Mouse (Mus musculus): Measurements from ENCODE around the gene Churc1.
A peak's percentile ranks its signal among the peaks of the same experiment; 100 is the strongest.

Gene Churc1

DNA sequence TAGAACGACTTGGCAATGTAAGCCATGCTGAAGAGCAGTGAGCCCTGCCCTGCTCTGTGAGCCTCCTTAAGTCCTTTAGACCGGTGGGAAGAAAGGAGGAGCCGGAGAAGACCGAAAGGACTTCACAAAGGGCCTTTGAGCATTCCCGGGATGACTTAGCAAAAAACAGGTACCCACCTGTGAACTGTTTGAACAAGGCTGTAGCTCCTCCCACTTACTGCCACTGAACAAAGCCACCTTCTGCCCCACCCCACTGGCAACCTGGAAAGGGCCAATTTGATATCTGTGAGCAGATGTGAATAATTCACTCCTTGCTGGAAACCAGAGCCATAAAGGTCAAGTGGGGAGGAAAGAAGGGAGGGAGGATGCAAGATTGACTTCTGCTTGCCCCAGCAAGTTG is 30.0 kb downstream of the Churc1 start, which contains the start of gene Gpx2:
Gene Gpx2 (minus strand): TSS at position 205 of the 400 bp plus-strand sequence.
- DNase-seq (ENCODE audit: inconsistent ontology term) = no peak

GRCm38 (mm10) chr12:76796938-76797539 is 31.7 kb downstream of the Churc1 start:
- DNase-seq (ENCODE audit: inconsistent ontology term) = no peak

GRCm38 (mm10) chr12:76798008-76798720 is 32.8 kb downstream of the Churc1 start:
- DNase-seq (ENCODE audit: inconsistent ontology term) = no peak

- no peak for DNase-seq (ENCODE audit: inconsistent ontology term)
Measured at GRCm38 (mm10) chr12:76803028-76803427, 37.7 kb downstream of the Churc1 start.

DNA sequence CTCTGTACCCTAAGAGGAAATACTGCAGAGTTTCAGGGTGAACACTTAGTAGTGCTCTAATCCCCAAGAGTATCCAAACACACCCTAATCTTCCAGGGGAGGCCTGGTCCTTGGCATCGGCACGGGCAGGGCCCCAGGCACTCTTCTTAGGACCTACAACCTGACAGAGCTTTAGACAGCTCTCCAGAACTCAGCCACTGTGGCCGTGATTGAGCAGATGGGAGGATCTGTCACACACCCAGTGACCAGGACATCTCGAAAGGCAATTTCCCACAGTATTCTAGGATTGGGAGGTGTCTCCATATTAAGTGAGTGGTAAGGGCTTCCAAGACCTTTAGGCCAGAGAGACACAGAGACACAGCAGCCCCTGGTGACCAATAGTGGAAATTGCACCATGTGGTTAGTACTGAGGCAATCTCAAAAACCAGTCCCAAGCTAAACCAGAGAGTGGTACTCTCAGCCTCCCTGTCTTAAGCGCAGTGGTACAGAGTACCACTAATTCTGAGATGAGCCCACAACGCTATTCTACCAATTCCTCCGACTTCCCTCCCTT is 38.4 kb downstream of the Churc1 start:
- DNase-seq (ENCODE audit: inconsistent ontology term) = no peak

GRCm38 (mm10) chr12:76805056-76805811 is 39.9 kb downstream of the Churc1 start:
- DNase-seq (ENCODE audit: inconsistent ontology term) = peak; percentile 27

- no peak for DNase-seq (ENCODE audit: inconsistent ontology term)
Measured at GRCm38 (mm10) chr12:76807796-76808195, 42.5 kb downstream of the Churc1 start.

DNA sequence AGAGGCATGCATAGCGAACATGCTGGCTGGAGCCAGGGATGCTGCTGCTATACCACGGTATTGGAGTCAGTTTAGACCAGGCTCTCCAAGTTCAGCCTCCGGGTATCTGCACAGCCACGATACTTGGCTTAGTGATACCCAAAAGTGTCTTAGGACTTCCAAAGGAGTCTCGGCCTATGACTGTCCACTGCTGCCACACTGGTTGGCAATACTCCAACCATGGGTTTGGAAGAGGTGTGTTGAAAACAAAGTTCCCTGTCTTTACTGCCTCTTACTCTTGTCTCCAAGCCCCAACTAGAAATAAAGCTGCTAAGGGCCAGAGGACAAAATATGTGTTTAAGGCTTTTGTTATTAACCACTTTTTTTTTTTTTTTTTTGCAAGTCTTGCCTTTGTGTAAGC is 45.2 kb downstream of the Churc1 start:
- DNase-seq (ENCODE audit: inconsistent ontology term) = no peak

GRCm38 (mm10) chr12:76811006-76811405 is 45.7 kb downstream of the Churc1 start:
- DNase-seq (ENCODE audit: inconsistent ontology term) = no peak

GRCm38 (mm10) chr12:76813543-76813942 is 48.2 kb downstream of the Churc1 start:
- no peak for DNase-seq (ENCODE audit: inconsistent ontology term)

DNA sequence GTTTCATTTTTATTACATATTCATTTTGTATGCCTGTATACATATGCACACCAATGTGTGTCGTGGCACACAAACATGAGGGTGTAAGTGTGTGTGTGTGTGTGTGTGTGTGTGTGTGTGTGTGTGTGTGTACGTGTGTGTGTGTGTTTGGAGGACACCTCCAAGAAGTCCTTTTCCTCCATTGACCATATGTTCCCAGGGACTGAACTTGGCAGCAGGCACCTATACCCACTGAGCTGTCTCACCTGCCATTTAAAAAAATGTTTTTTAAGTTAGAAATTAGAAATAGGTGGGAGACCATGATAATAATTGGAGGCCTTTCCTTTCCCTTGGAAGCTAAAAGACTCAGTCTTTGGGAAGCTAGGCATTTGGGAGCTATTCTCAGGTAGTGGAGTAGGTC is 48.8 kb downstream of the Churc1 start:
- no peak for DNase-seq (ENCODE audit: inconsistent ontology term)

DNA sequence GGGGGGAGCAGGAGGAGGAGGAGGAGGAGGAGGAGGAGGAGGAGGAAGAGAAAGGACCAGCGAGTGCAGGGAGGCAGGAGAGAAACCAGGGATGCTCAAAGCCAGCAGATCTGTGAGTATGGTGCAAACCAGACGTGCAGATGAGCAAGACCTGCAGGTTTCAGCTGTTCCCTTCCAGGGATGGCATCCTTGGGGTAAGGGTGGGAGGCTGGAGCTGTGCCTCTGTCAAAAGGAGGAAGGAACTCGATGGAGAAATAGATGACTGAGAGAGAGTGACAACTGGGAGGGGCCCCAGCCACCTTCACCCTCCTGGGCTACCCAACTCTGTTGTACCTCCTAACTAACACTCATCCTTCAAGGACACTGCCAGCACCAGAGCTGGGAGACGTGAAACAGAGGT is 51.4 kb downstream of the Churc1 start:
- DNase-seq (ENCODE audit: inconsistent ontology term) = no peak

DNA sequence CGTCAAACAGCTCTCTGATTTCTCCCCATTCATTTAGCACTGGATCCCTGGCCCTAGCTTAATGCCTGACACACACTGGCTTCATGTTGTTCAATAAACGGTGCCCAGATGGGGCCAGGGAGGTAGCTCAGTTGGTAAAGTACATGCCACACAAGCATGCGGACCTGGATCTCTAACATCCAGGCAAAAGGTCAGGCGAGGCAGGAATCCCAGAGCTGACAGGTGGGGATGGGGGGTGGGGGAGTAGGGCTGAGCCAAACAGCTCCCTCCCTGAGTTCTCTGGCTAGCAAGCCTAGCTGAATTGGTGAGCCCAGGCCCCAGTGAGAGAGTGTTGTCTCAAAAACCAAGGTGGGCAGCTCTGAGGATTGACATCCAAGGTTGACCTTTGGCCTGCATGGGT is 51.8 kb downstream of the Churc1 start:
- no peak for DNase-seq (ENCODE audit: inconsistent ontology term)

GRCm38 (mm10) chr12:76818120-76818519 is 52.8 kb downstream of the Churc1 start:
- no peak for DNase-seq (ENCODE audit: inconsistent ontology term)

DNA sequence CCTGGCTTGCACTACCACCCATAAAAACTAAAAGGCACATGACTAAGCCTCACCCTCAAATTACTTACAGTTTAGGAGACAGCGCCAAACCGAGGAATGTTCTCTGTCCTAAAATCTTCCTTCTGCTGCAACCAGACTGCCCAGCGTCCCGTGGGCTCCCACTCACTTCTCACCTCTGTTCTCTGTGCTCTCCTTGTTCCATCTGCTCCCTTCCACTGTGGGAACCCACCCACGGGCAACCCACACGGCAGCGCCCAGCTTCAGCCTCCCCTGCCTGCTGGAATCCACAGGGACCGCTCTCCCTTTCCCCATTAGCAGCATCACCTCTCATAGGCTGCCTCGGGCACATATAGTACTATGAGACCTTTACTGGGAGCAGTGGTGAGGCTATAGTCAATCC is 53.6 kb downstream of the Churc1 start:
- DNase-seq (ENCODE audit: inconsistent ontology term) = no peak

DNA sequence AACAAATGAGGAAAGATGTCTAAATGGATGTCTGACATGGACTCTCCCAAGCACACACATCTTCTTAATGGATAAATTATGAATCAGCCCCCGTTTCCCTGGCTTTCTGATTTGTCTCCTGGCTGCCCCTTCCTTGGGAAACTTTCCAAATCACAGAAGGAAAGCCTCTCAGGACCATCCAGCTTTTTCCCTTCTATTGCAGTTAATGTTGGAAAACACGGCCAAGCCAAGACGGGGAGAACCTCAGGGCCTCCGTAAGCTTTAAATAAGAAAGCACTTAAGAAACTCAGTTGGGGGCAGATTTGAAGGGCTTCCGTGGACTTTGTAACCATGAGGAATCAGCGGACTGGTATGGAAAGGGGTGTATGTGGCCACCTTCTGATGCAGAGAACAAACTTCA is 54.5 kb downstream of the Churc1 start:
- DNase-seq (ENCODE audit: inconsistent ontology term) = no peak

GRCm38 (mm10) chr12:76820615-76821014 is 55.3 kb downstream of the Churc1 start:
- DNase-seq (ENCODE audit: inconsistent ontology term) = no peak

DNA sequence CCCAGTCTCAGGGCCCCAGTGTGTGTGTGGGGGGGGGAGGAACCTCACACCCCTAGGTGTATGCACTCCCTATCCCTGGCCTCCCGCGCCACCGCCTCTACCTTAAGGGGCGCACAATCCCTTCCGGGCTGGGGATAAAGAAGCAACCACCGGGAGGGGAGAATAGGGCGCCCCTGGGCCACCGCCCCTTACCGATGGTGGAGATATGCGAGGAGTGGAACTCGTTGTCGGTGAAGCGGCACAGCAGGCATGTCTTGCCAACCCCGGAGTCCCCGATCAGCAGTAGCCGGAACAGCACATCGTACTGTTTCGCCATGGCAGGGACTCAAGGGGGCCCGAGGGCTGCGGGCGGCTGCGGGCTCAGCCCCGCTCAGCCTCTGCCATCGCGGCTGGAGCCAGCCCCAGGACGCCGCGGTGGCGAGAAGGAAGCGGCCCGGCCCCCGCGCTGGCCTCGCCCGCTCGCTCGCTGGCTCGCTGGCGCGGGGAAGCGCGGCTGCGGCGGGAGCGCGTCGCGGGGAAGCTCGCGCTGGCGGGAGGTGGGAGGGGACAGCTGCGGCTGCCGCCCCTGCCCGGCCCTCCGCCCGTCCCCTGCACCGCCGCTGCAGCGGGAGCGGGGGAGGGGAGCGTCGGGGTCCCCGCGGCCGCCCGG is 56.8 kb downstream of the Churc1 start:
- peak; percentile 58 for DNase-seq (ENCODE audit: inconsistent ontology term)

GRCm38 (mm10) chr12:76822651-76823041 is 57.3 kb downstream of the Churc1 start, which contains the start of gene Rab15:
Gene Rab15 (minus strand): TSS chr12:76822908.
- DNase-seq (ENCODE audit: inconsistent ontology term) = no peak

- DNase-seq (ENCODE audit: inconsistent ontology term) = no peak
Measured at GRCm38 (mm10) chr12:76825283-76825682, 59.9 kb downstream of the Churc1 start.

DNA sequence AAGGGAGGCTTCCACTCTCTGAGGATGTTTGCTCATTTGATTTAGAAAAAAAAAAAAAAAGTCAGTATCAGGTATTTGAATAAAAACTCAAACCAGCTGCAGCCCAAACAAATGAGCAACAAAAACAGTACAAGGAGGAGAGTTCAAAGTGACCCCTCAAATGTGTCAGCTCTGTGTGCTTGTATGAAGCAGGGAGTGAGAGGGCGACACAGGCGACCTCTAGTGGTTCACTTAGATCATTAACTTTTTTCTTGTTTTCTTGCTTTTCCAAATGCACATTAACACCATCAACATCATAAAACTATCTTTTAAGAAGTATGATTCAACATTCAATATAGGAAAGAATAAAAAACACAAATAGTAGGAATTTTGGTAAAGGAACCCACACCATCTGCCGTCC is 67.4 kb downstream of the Churc1 start:
- DNase-seq (ENCODE audit: inconsistent ontology term) = no peak
